Mouse (Mus musculus) midbrain, embryonic 13.5 days (tissue): Measurements from ENCODE around the gene Nanos3. TPM values are rescaled to one million over a fixed set of nuclear protein-coding genes. Genes with fewer than 3 reads are reported as not detected.

Experiments
- ATAC-seq: fragments of 200-750 bp; cut with Nextera tagmentation; 2 replicates; pipeline ENCODE4 v1.8.0; 2017; ENCODE audit warnings: mild to moderate bottlenecking, moderate TSS enrichment, moderate library complexity
- H3K27ac ChIP-seq: fragments of 300-500 bp; sonication (generic); 2 replicates; pipeline ENCODE4 v1.5.1; 2015; ENCODE audit warnings: inconsistent platforms, mild to moderate bottlenecking, moderate library complexity
- H3K27me3 ChIP-seq: fragments of 300-500 bp; sonication (generic); 2 replicates; pipeline ENCODE4 v1.6.1; 2015; ENCODE audit warnings: mild to moderate bottlenecking, inconsistent platforms
- H3K36me3 ChIP-seq: fragments of 300-500 bp; sonication (generic); 2 replicates; pipeline ENCODE4 v1.6.1; 2015; ENCODE audit warnings: mild to moderate bottlenecking, inconsistent platforms
- H3K4me1 ChIP-seq: fragments of 300-500 bp; sonication (generic); replicated peaks from 2 replicates; pipeline ENCODE4 v1.6.1; 2015; ENCODE audit warnings: inconsistent platforms
- H3K4me2 ChIP-seq: fragments of 300-500 bp; sonication (generic); replicated peaks from 2 replicates; pipeline ENCODE4 v1.6.1; 2015; ENCODE audit warnings: moderate library complexity, mild to moderate bottlenecking, inconsistent platforms
- H3K4me3 ChIP-seq: fragments of 300-500 bp; sonication (generic); replicated peaks from 2 replicates; pipeline ENCODE4 v1.5.1; 2015; ENCODE audit warnings: mild to moderate bottlenecking, inconsistent platforms
- H3K9ac ChIP-seq: fragments of 300-500 bp; sonication (generic); replicated peaks from 2 replicates; pipeline ENCODE4 v1.6.1; 2015; ENCODE audit warnings: mild to moderate bottlenecking, inconsistent platforms
- H3K9me3 ChIP-seq: fragments of 300-500 bp; sonication (generic); 2 replicates; pipeline ENCODE4 v1.6.1; 2016; ENCODE audit warnings: mild to moderate bottlenecking, inconsistent platforms
- WGBS: fragments of 180-500 bp; shearing (Covaris S2); methylation state at CpG from one replicate; pipeline ENCODE4 v1.1.7; 2015; 5-methylcytosine and 5-hydroxymethylcytosine counted together
- polyA plus RNA-seq: library from polyadenylated mRNA; unstranded; fragments of >200 nt; fragmentation: Nextera tagmentation; extraction: Ambion mirVana; gene quantifications from 2 replicates; pipeline ENCODE4 v1.2.1, GENCODE M21; 2015

Gene Nanos3
- polyA plus RNA-seq, 1 experiment from 2014 or later = 8.8 TPM

- Histone ChIP-seq H3K9me3 (no peaks in the 10 kb centered on the region), H3K9ac (peak overlapping the region; percentile 40; the same call in 1 of the 2 replicates), H3K4me1 (peaks cover 31% of the 10 kb centered on the region), H3K27ac (peak overlapping the region; percentile 67; the same call in 1 of the 2 replicates), H3K4me3 (no peak overlapping the region), H3K27me3 (no peaks in the 10 kb centered on the region), H3K36me3 (peaks cover 46% of the 10 kb centered on the region), H3K4me2 (no peak overlapping the region)
- 0 out of 2 replicates have a peak, but pooled peaks have one; percentile 18 for ATAC-seq
- WGBS = 31% methylated on average over 17 of the region's 17 CpGs
Measured at GRCm38 (mm10) chr8:84208381-84209380, 23.7 kb upstream of the Nanos3 start.

- Histone ChIP-seq H3K9me3 (no peaks in the 10 kb centered on the region), H3K9ac (peak overlapping the region; percentile 40; the same call in 1 of the 2 replicates), H3K27me3 (no peaks in the 10 kb centered on the region; the same call in 1 of the 2 replicates), H3K4me3 (no peak overlapping the region), H3K36me3 (peaks cover 37% of the 10 kb centered on the region), H3K4me1 (peaks cover 39% of the 10 kb centered on the region), H3K27ac (peak overlapping the region; percentile 67; the same call in 1 of the 2 replicates), H3K4me2 (no peak overlapping the region)
- WGBS = 75% methylated on average over 7 of the region's 7 CpGs
- no peak for ATAC-seq
Measured at GRCm38 (mm10) chr8:84207811-84208210, 22.8 kb upstream of the Nanos3 start.

GRCm38 (mm10) chr8:84206666-84207065, 21.6 kb upstream of the Nanos3 start:
- Histone ChIP-seq H3K4me3 (no peak overlapping the region), H3K4me2 (no peak overlapping the region), H3K9ac (no peak overlapping the region), H3K27ac (no peak overlapping the region), H3K9me3 (no peaks in the 10 kb centered on the region), H3K4me1 (peaks cover 39% of the 10 kb centered on the region), H3K27me3 (peaks cover 8% of the 10 kb centered on the region), H3K36me3 (peaks cover 26% of the 10 kb centered on the region)
- WGBS = 94% methylated on average over 3 of the region's 3 CpGs
- ATAC-seq = no peak

- peaks cover 49% of the 10 kb centered on the region for H3K4me1 ChIP-seq
- 90% methylated on average over 5 of the region's 5 CpGs for WGBS
- peaks cover 12% of the 10 kb centered on the region for H3K36me3 ChIP-seq
- H3K27ac ChIP-seq = no peak overlapping the region
- no peak overlapping the region for H3K4me3 ChIP-seq
- H3K9me3 ChIP-seq = no peaks in the 10 kb centered on the region
- no peak overlapping the region for H3K9ac ChIP-seq
- peaks cover 17% of the 10 kb centered on the region for H3K27me3 ChIP-seq
- no peak overlapping the region for H3K4me2 ChIP-seq
- ATAC-seq = no peak
Measured at GRCm38 (mm10) chr8:84205073-84205472, 20.1 kb upstream of the Nanos3 start.

- ATAC-seq = 0 out of 2 replicates have a peak, but pooled peaks have one; percentile 5
- Histone ChIP-seq H3K27me3 (peaks cover 19% of the 10 kb centered on the region), H3K36me3 (peaks cover 3% of the 10 kb centered on the region; the same call in 1 of the 2 replicates), H3K4me2 (peak overlapping the region; percentile 74), H3K9me3 (no peaks in the 10 kb centered on the region), H3K27ac (peak overlapping the region; percentile 55), H3K9ac (peak overlapping the region; percentile 57), H3K4me1 (peaks cover 51% of the 10 kb centered on the region), H3K4me3 (peak overlapping the region; percentile 37)
- WGBS = 64% methylated on average over 13 of the region's 13 CpGs
Measured at GRCm38 (mm10) chr8:84203975-84204772, 19.2 kb upstream of the Nanos3 start.

GRCm38 (mm10) chr8:84202938-84203917, 18.2 kb upstream of the Nanos3 start:
- Histone ChIP-seq H3K4me3 (peak overlapping the region; percentile 37), H3K27me3 (peaks cover 19% of the 10 kb centered on the region), H3K4me2 (peak overlapping the region; percentile 74), H3K27ac (peak overlapping the region; percentile 55), H3K9ac (peak overlapping the region; percentile 57), H3K4me1 (peaks cover 51% of the 10 kb centered on the region), H3K9me3 (no peaks in the 10 kb centered on the region), H3K36me3 (no peaks in the 10 kb centered on the region)
- ATAC-seq = peak; percentile 31; the same call in 1 of the 2 replicates
- 10% methylated on average over 34 of the region's 34 CpGs for WGBS

- WGBS = 93% methylated on average over 9 of the region's 9 CpGs
- H3K36me3 ChIP-seq = no peaks in the 10 kb centered on the region
- ATAC-seq = no peak
- H3K4me1 ChIP-seq = peaks cover 53% of the 10 kb centered on the region
- H3K27me3 ChIP-seq = peaks cover 19% of the 10 kb centered on the region
- H3K4me2 ChIP-seq = peak overlapping the region; percentile 74
- peak overlapping the region; percentile 55; the same call in 1 of the 2 replicates for H3K27ac ChIP-seq
- H3K4me3 ChIP-seq = no peak overlapping the region
- no peak overlapping the region for H3K9ac ChIP-seq
- no peaks in the 10 kb centered on the region for H3K9me3 ChIP-seq
Measured at GRCm38 (mm10) chr8:84202466-84202865, 17.4 kb upstream of the Nanos3 start.

GRCm38 (mm10) chr8:84201545-84202245, 16.7 kb upstream of the Nanos3 start:
- ATAC-seq = no peak
- Histone ChIP-seq H3K36me3 (no peaks in the 10 kb centered on the region), H3K27me3 (peaks cover 19% of the 10 kb centered on the region), H3K4me1 (peaks cover 57% of the 10 kb centered on the region), H3K9me3 (no peaks in the 10 kb centered on the region), H3K9ac (peak overlapping the region; percentile 69), H3K27ac (0 out of 2 replicates have a peak overlapping the region, but pooled peaks have one; percentile 2), H3K4me3 (peak overlapping the region; percentile 43), H3K4me2 (peak overlapping the region; percentile 74)
- WGBS = 62% methylated on average over 15 of the region's 15 CpGs

GRCm38 (mm10) chr8:84200652-84201544, 15.9 kb upstream of the Nanos3 start:
- H3K27ac ChIP-seq = peak overlapping the region; percentile 2; the same call in 1 of the 2 replicates
- H3K27me3 ChIP-seq = peaks cover 19% of the 10 kb centered on the region
- 9% methylated on average over 41 of the region's 70 CpGs for whole genome bisulfite sequencing
- peak overlapping the region; percentile 69 for H3K9ac ChIP-seq
- H3K36me3 ChIP-seq = no peaks in the 10 kb centered on the region
- no peaks in the 10 kb centered on the region for H3K9me3 ChIP-seq
- H3K4me2 ChIP-seq = peak overlapping the region; percentile 74
- H3K4me1 ChIP-seq = peaks cover 57% of the 10 kb centered on the region
- ATAC-seq = no peak
- H3K4me3 ChIP-seq = peak overlapping the region; percentile 43
